ENCODE assay signal across 23 mouse cellular contexts in genomic region chr16:32063900-32064299, GRCm38 (mm10). TPM values are rescaled to one million over a fixed set of nuclear protein-coding genes. Genes with fewer than 3 reads are reported as not detected.
DNase-seq lines count a peak whose midpoint lies in the region; ATAC-seq and TF ChIP-seq lines count a peak whose summit lies in the region.
"Had no signal": no experiment of that assay in that cellular context is flagged by ENCODE, and none has a peak within 500 bp of the region (broad histone marks: within the 10 kb centered on the region; RNA-seq: fewer than 3 reads in every experiment).

No protein-coding gene starts in this region.

- 63% methylated on average over 7 of the region's 7 CpGs for WGBS in heart, embryonic 10.5 days
- 54% methylated on average over 7 of the region's 7 CpGs for WGBS in lung, postnatal 0 days
- 92% methylated on average over 7 of the region's 7 CpGs for WGBS in forebrain, embryonic 11.5 days

- H3K4me3 ChIP-seq in heart, embryonic 10.5 days: no peak overlapping the region
- no peak overlapping the region for H3K4me3 ChIP-seq in lung, postnatal 0 days (ENCODE audit: low read depth, low read length)
- H3K4me3 ChIP-seq in forebrain, embryonic 11.5 days (ENCODE audit: low read depth, low read length): no peak overlapping the region
- H3K4me3 ChIP-seq: embryonic facial prominence, embryonic 12.5 days; erythroblast, embryonic 14.5 days; forebrain, embryonic 13.5 days; hindbrain, embryonic 12.5 days; limb, embryonic 12.5 days; midbrain, embryonic 10.5 days had no signal

- no peaks in the 10 kb centered on the region for H3K36me3 ChIP-seq in heart, embryonic 10.5 days
- H3K36me3 ChIP-seq in lung, postnatal 0 days (ENCODE audit: insufficient read depth, low read length): no peaks in the 10 kb centered on the region
- H3K36me3 ChIP-seq in forebrain, embryonic 11.5 days (ENCODE audit: control insufficient read depth, insufficient read depth, low read length): no peaks in the 10 kb centered on the region
- H3K36me3 ChIP-seq: embryonic facial prominence, embryonic 12.5 days; hindbrain, embryonic 12.5 days; limb, embryonic 12.5 days; midbrain, embryonic 10.5 days had no signal

- H3K27ac ChIP-seq in heart, embryonic 10.5 days: peak overlapping the region; percentile 50; the same call in 1 of the 2 replicates
- H3K27ac ChIP-seq in lung, postnatal 0 days (ENCODE audit: low read length): no peak overlapping the region
- H3K27ac ChIP-seq in forebrain, embryonic 11.5 days (ENCODE audit: low read depth, low read length): no peak overlapping the region
- H3K27ac ChIP-seq: embryonic facial prominence, embryonic 12.5 days; forebrain, embryonic 13.5 days; hindbrain, embryonic 12.5 days; limb, embryonic 12.5 days; midbrain, embryonic 10.5 days had no signal

- no peak for TF ChIP-seq EP300 in lung, postnatal 0 days (IDR thresholded peaks at IDR 0.05)

- ATAC-seq in lung, postnatal 0 days: no peak
- ATAC-seq in monocyte, adult 5-6 weeks (replicated peaks; ENCODE audit: insufficient number of reproducible peaks, low FRiP score, low TSS enrichment, poor library complexity, severe bottlenecking): 0 out of 2 replicates have a peak, but pooled peaks have one; percentile 13
- ATAC-seq in forebrain, embryonic 11.5 days (replicated peaks; ENCODE audit: low FRiP score): no peak
- ATAC-seq: forebrain, embryonic 13.5 days; liver, postnatal 0 days; midbrain, embryonic 16.5 days had no signal

- H3K9ac ChIP-seq in lung, postnatal 0 days (replicated peaks; ENCODE audit: low read depth): no peak overlapping the region
- no peak overlapping the region for H3K9ac ChIP-seq in forebrain, embryonic 11.5 days (ENCODE audit: low read length)
- H3K9ac ChIP-seq: embryonic facial prominence, embryonic 12.5 days; forebrain, embryonic 13.5 days; hindbrain, embryonic 12.5 days; limb, embryonic 12.5 days; liver, postnatal 0 days had no signal

- H3K4me1 ChIP-seq in heart, embryonic 10.5 days: peaks cover 58% of the 10 kb centered on the region
- peaks cover 4% of the 10 kb centered on the region; the same call in 1 of the 2 replicates for H3K4me1 ChIP-seq in lung, postnatal 0 days (ENCODE audit: insufficient read depth, low read depth, low read length)
- H3K4me1 ChIP-seq in forebrain, embryonic 11.5 days (replicated peaks; ENCODE audit: control insufficient read depth, insufficient read depth, low read length): no peaks in the 10 kb centered on the region
- H3K4me1 ChIP-seq: embryonic facial prominence, embryonic 12.5 days; hindbrain, embryonic 12.5 days; limb, embryonic 12.5 days; midbrain, embryonic 10.5 days had no signal

- no peak for DNase-seq in heart, embryonic 10.5 days (ENCODE audit: low spot score)
- DNase-seq in heart, adult 9 months (ENCODE audit: low spot score in 2 of 2): no peak
- DNase-seq in lung, postnatal 0 days (ENCODE audit: low spot score): peak; percentile 24
- DNase-seq in lung, postnatal 25 days (ENCODE audit: low spot score): no peak
- no peak for DNase-seq in cerebellum, adult 9-11 months
- DNase-seq in forebrain, embryonic 11.5 days (ENCODE audit: low spot score): no peak
- DNase-seq: adrenal gland, adult 2 months; cerebellum, adult 11-12 months; cerebellum, postnatal 25 days; gastrocnemius, postnatal 14 days; kidney, adult 8-10 months; kidney, postnatal 10 days; liver, postnatal 0 days; lung, postnatal 10 days had no signal

- TF ChIP-seq CTCF in lung, postnatal 0 days (IDR thresholded peaks at IDR 0.05): no peak

- no peaks in the 10 kb centered on the region for H3K9me3 ChIP-seq in heart, embryonic 10.5 days
- no peaks in the 10 kb centered on the region for H3K9me3 ChIP-seq in lung, postnatal 0 days (ENCODE audit: low read length)
- H3K9me3 ChIP-seq in forebrain, embryonic 11.5 days (ENCODE audit: control insufficient read depth, low read length): no peaks in the 10 kb centered on the region
- H3K9me3 ChIP-seq: embryonic facial prominence, embryonic 12.5 days; forebrain, embryonic 13.5 days; hindbrain, embryonic 12.5 days; limb, embryonic 12.5 days; midbrain, embryonic 10.5 days had no signal

- no peaks in the 10 kb centered on the region for H3K27me3 ChIP-seq in heart, embryonic 10.5 days (ENCODE audit: insufficient read depth, poor library complexity, severe bottlenecking)
- H3K27me3 ChIP-seq in lung, postnatal 0 days (replicated peaks; ENCODE audit: insufficient read depth, low read length): no peaks in the 10 kb centered on the region
- H3K27me3 ChIP-seq in forebrain, embryonic 11.5 days (ENCODE audit: control insufficient read depth, insufficient read depth, low read length): no peaks in the 10 kb centered on the region
- H3K27me3 ChIP-seq: embryonic facial prominence, embryonic 12.5 days; forebrain, embryonic 13.5 days; hindbrain, embryonic 12.5 days; limb, embryonic 12.5 days had no signal

- H3K4me2 ChIP-seq in lung, postnatal 0 days (replicated peaks; ENCODE audit: low read depth, low read length): no peak overlapping the region
- no peak overlapping the region for H3K4me2 ChIP-seq in forebrain, embryonic 11.5 days (ENCODE audit: low read depth, low read length, severe bottlenecking)
- H3K4me2 ChIP-seq: embryonic facial prominence, embryonic 12.5 days; forebrain, embryonic 13.5 days; hindbrain, embryonic 12.5 days; limb, embryonic 12.5 days; liver, embryonic 11.5 days had no signal

RNA-seq across cellular contexts. Expression of gene Pak2, which starts 15.2 kb away (rescaled TPM):
- polyA plus RNA-seq in heart, embryonic 10.5 days (2016; fragmentation: Nextera tagmentation; extraction: Ambion mirVana): 32.5 and 32.8 TPM in 2 replicates
- polyA plus RNA-seq in lung, postnatal 0 days (2015; fragmentation: Nextera tagmentation; extraction: Ambion mirVana): 25.8 and 30.6 TPM in 2 replicates
- 73.5 to 104 TPM (median 79.7 TPM) in 3 replicates for total RNA-seq in monocyte, adult 5-6 weeks (2017)
- 52.6 and 53.9 TPM in 2 replicates for polyA plus RNA-seq in forebrain, embryonic 11.5 days (2014; fragmentation: Nextera tagmentation; extraction: Ambion mirVana)

RNA-seq across cellular contexts. Expression of gene Pigx, which starts 35.6 kb away (rescaled TPM):
- polyA plus RNA-seq in heart, embryonic 10.5 days (2016; fragmentation: Nextera tagmentation; extraction: Ambion mirVana): 87.2 and 102 TPM in 2 replicates
- 57.7 and 61.4 TPM in 2 replicates for polyA plus RNA-seq in lung, postnatal 0 days (2015; fragmentation: Nextera tagmentation; extraction: Ambion mirVana)
- total RNA-seq in monocyte, adult 5-6 weeks (2017): 47.5 to 86.8 TPM (median 70.6 TPM) in 3 replicates
- 136 and 144 TPM in 2 replicates for polyA plus RNA-seq in forebrain, embryonic 11.5 days (2014; fragmentation: Nextera tagmentation; extraction: Ambion mirVana)

RNA-seq across cellular contexts. Expression of gene Cep19, which starts 35.7 kb away (rescaled TPM):
- 25.5 and 25.9 TPM in 2 replicates for polyA plus RNA-seq in heart, embryonic 10.5 days (2016; fragmentation: Nextera tagmentation; extraction: Ambion mirVana)
- 17.3 and 21.6 TPM in 2 replicates for polyA plus RNA-seq in lung, postnatal 0 days (2015; fragmentation: Nextera tagmentation; extraction: Ambion mirVana)
- 11.1 to 15.4 TPM (median 12.7 TPM) in 3 replicates for total RNA-seq in monocyte, adult 5-6 weeks (2017)
- 43.3 and 43.5 TPM in 2 replicates for polyA plus RNA-seq in forebrain, embryonic 11.5 days (2014; fragmentation: Nextera tagmentation; extraction: Ambion mirVana)
